Mouse (Mus musculus) heart, adult 8-10 months (tissue): ENCODE data around the gene Trim54. TPM values are rescaled to one million over a fixed set of nuclear protein-coding genes. Genes with fewer than 3 reads are reported as not detected.

Source experiments
- DNase-seq: peaks from one replicate; pipeline ENCODE4 v3.0.0; 2022; ENCODE audit warnings: low spot score
- total RNA-seq, 4 experiments: library from RNA; stranded (reverse); gene quantifications; 2 replicates each; pipeline ENCODE4 v1.2.4; 2022

Gene Trim54
- total RNA-seq, 4 experiments from 2014 or later, result 360 to 427 (median 392) TPM

DNA sequence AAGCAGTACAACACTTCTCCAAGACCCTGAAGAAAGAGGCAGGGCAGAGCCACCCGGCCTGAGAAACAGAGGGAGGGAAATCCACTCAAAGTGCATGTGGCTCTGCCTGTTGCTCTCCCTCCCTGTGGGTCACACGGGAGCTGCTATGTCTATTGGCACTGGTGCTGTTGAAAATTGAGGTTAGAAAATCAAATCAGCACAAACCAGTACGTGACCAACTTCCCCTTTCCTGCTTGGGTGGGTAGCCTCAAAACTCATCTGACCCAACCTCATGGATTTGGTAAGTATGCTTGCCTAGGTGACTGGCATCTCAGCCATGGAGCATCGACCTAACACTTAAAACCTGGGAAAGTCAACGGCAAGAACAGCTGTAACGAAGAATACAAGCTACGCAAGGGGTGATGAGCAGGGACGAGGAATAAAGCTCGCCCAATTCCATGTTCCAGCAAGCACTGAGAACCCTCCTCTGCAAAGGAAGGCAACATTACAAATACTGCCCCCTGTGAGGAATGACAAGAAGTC lies 10.6 kb upstream of the Trim54 start, which contains the start of gene Dnajc5g:
TSS of gene Dnajc5g (plus strand) at position 472 of the 522 bp plus-strand sequence.
- no peak for DNase-seq

DNA sequence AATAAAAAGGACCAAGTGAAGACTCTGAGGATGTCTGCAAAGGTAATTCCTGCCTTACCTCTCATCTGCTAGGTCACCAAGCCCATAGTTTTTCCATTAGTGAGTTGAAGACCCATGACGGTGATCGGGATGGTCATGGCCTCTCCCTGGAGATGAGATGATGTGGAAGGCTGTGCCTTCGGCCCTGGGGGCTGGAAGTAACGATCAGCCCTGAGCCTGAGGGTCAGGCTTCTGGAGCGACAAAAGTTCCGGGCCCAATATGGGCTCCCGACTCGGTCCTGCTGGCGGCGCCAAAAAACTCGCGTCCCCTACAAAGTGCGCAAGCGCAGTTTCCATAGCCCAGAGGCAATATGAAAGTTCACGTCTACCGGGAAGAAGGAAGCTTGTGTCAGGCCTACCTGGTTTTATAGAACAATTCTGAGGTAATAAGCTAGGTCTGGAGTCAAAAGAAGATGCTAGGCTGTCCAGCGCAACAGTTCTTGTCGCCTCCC lies 8.5 kb upstream of the Trim54 start, which contains the start of gene Slc30a3:
TSS of gene Slc30a3 (minus strand) at position 238 of the 491 bp plus-strand sequence.
- no peak for DNase-seq

DNA sequence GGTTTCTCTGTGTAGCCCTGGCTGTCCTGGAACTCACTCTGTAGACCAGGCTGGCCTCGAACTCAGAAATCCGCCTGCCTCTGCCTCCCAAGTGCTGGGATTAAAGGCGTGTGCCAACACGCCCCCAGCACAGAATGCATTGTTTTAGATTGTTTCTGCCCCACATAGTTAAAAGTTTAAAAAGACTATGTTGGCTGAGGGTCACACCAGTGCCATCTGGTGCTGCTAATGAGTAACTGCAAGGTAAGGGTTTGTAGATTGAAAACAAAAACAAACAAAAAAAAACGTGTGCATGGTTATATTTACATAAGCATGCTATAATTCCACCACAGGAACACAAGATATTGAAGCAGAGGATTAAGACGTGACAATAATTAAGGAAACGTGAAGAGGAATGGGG lies 5.7 kb upstream of the Trim54 start:
- no peak for DNase-seq

DNA sequence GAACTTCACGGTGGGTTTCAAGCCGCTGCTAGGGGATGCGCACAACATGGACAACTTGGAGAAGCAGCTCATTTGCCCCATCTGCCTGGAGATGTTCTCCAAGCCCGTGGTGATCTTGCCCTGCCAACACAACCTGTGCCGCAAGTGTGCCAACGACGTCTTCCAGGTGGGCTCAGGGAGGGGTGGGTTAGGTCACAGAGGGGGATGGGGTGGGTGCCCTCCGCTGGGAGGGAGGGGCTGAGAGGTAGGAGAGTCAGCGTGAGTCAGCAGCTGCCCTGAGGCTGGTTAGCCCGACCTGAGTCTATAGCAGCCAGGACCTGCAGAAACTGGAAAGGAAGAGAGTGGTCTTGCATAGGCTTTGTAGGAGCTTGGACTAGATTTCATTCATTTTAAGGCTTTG lies 400 bp downstream of the Trim54 start:
- no peak for DNase-seq

DNA sequence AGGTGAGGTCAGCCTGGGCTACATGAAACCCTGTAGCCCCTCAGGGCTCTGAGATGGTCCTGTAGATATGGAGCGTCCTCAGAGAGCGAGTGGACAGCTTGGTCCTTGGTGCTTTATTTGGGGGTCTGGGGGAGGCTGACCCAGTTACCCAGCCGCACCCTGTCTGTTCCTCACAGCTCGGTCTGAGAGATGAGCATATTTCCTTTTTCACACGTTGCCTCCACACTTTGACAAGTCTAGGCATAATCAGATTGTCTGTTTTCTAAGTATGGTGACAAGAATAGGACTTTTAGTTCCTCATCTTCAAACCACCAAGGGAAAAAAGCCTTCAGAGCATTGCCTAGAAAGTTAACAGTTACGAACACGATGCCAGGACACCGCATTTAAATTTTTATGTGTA lies 4.6 kb downstream of the Trim54 start:
- no peak for DNase-seq

DNA sequence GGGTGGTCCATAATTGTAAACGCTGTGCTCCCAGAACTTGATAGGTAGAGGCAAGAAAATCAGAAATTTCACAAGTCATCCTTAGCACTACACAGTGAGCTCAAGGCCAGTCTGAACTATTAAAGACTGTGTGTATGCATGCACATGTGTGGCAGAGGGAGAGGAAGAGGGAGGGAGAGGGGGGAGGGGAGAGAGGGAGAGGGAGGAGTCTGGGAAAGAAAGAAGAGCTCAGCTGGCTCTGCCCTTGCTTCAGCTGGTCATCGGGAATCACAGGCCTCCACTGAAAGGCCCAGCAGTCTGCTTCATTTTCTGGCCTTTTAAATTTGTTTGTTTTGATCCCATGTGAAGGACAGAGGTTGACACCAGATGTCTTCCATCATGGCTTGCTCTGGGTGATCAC lies 7.0 kb downstream of the Trim54 start:
- DNase-seq, result no peak

DNA sequence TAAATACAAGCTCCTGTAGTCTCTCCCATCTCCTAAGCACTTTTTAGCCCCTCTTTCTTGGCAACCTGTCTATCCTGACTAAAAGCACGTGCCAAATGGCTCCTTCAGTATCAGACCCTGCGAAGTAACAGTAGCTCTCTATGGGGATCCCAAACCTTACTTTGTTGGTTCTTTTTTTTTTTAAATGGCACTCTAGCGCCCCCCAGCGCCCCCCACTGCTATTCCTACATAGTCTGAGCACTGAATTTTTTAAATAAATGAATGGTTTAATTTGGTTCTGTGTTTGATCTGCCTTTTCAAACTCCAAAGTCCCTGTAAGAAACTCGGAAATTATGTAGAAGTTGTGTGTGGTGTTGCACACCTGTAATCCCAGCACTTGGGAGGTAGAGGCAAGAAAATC lies 9.5 kb downstream of the Trim54 start:
- DNase-seq, result no peak

DNA sequence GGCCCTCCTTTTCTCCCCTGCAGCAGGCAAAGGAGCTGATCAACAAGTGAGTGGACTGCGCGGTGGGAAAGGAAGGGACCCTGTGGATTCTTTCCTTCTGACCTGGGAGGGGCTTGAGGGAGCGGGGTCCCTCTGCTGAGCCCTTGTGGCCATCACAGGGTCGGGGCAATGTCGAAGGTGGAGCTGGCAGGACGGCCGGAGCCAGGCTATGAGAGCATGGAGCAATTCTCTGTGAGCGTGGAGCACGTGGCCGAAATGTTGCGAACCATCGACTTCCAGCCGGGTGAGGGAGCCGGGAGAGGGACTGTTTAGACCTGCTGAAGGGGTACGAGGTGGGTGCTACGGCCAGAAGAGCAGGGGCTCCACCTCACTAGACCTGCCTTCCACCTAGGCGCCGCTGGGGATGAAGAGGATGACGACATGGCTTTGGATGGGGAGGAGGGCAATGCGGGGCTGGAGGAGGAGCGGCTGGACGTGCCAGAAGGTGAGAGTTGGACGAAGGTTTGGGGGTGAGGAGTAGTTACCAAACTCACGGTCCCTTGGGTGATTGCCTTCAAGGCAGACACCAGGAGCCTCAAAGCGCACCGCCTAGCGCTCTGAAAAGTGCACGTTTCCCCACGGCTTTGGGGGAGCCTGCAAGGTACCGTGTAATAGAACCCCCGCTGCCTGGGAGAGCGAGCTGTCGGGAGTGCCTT lies 20.4 kb downstream of the Trim54 start:
- DNase-seq, result no peak

DNA sequence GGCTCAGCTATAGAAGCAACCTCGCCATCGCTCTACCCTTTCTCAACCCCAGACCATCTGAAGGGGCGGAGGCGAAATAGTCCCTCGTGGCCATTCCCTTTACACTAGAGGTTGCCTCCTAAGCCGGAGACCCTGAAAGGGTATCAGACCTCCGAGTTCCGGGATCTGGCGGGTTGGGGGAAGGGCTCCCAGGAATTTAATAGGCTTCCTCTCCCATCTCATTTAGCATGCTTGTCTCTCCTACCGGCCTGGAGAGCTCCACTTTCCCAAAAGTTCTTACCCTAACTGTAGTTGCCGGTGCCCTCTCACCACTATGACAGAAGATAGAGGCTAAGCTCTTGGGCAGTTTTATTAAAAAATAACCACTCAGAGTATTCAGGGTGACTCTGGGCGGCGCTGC lies 21.1 kb downstream of the Trim54 start:
- no peak for DNase-seq

DNA sequence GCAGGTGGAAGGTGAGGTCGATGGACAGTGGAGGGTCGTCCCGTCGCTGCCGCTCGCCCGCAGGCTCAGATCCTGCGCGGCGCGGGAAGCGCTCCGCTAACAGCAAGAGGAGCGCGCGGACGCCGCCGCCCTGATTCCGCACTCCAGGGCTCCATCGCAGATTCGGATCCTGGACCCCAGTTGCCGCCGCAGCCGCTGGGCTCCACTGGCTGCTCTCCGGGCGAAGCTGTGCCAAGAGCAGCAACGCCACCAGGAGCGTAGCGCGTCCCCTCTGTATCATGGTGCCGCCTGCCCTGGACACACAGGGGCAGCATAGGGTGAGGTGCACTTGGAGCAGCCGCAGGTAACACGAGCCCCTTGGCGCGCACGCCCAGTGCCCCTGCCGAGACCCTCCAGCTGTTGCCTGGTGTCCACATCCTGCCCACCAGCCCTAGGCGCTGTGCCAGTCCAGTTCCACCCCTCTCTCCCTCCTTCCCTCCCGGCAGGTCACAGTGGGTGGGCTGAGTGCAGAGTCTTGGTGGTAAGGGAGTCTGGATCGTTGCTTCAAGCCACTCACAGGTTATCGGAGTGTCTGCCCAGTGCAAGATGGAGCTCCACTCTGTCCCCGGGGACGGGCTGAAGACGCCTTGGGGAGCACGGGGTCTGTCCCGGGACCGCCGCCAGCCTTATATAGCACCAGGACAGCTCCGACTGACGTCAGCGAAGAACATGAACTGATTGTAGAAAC lies 21.9 kb downstream of the Trim54 start, which contains the start of gene Ucn:
TSS of gene Ucn (minus strand) at position 589 of the 727 bp plus-strand sequence.
- no peak for DNase-seq

DNA sequence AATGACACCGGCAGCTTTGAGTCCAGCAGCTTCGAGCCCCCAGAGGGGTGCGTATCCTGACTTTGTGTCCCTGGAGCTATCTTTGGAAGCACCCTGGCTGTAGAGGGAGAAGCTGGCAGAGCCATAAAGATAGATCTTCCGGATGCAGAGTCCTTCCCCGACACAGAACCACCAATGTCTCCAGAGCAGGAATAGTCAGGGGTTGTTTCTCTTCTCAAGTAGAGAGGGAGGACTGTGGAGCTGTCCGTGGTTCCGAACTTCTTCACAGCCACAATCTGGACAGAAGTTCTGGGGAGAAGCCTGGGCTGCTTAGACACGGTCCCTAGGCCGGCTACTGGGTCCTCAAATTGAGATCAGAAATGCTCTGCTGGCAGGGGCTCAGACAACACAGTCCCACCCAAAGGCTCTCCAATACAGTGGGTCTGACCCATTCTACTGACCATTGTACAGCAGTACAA lies 22.5 kb downstream of the Trim54 start:
- no peak for DNase-seq

DNA sequence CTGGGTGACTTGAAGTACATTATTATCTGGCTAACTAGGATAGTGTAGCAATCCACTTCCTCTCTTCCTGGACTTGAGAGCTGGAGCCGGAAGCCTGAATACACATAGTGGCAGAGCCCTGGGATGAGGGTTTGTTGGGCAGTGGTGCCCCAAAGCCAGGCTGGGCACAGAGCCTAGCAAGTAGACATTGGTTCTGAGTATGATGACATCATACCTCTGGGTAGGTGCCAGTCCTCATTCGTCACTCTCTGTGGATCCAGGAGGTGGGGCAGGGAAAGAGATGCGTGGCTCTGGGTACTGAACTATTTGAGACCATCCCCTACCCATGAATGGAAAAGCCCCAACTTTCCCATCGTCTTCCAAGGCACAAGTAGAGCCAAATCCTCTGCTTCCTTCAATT lies 33.3 kb downstream of the Trim54 start:
- no peak for DNase-seq

DNA sequence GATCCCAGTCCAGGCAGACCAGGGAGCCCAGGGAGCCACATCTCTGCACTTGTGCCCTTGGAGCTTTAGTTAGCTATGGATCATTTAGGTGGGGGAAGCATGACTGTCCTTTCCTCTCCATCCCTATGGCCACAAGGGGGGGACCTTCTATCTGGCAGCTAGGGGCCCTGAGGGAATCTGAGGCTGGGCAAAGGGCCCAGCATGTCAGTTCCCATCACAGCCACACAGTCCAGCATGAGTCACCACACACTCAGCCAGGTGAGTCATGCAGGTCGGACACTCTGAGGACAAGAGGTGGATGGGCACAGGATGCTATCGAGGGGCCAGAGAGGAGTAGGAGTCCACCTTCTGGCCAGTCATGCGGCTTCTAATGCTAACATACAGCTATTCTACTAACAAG lies 35.2 kb downstream of the Trim54 start:
- peak; percentile 45 for DNase-seq

DNA sequence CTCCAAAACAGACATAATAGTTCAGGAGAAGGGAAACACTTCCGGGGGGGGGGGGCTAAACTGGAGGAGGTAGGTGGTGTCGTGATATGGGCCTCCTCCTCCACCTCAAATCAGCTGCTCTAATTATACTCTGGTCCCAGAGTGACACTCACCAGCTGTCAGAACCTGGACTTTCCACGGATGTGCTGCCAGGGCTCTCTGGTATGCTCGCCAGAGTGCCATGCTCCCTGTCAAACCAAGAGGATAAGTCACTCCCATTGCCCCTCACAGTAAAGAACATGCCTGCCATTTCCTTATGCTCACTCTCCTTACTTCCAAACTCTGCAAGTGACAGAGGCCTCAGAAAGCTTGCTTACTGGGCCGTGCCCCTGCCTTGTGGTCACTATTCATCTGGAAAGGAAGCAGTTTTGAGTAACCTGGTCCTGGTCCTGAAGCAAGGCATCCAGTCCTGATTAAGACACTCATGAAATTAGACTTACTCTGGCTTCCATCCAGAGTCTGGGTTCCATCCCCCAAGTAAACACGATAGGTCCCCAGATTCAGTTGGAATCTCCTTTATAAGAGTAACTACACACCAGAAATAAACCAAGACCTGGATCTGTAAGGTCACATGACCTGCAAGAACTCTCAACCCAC lies 37.1 kb downstream of the Trim54 start:
- peak; percentile 36 for DNase-seq

DNA sequence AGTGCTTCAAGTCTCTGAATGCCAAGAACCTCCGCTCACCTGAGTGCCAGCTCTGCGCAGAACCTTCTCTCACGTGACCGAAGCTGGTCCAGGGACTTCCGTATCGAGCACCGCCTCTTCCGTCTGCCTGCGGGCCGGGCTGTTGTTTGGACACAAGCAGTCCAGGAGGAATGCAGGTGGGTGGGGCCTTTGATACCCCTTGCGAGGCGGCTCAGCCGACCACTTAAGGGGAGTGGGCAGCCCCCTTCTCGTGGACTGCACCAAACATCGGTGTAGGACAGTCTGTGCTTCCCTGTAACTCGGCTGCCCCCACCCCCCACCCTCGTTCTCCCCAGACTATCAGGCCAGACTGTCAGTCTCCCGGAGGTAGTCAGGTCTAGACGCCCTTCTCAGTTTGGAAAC lies 37.6 kb downstream of the Trim54 start, which contains the start of gene Mpv17:
TSS of gene Mpv17 (minus strand) at position 100 of the 402 bp plus-strand sequence.
- DNase-seq, result peak; percentile 86

DNA sequence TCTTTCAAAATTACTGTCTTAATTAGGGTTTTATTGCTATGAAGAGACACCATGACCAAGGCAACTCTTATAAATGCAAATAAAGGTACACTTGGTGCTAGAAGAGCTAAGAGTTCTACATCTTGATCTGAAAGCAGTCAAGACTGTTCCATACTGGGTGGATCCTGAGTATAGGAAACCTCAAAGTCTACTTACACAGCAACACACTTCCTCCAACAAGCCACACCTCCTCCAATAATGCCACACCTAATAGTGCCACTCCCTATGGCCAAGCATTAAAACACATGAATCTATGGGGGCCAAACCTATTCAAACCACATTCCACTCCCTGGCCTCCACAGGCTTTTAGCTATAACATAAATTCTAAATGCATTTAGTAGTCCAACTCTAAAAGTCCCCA lies 46.0 kb downstream of the Trim54 start:
- no peak for DNase-seq

DNA sequence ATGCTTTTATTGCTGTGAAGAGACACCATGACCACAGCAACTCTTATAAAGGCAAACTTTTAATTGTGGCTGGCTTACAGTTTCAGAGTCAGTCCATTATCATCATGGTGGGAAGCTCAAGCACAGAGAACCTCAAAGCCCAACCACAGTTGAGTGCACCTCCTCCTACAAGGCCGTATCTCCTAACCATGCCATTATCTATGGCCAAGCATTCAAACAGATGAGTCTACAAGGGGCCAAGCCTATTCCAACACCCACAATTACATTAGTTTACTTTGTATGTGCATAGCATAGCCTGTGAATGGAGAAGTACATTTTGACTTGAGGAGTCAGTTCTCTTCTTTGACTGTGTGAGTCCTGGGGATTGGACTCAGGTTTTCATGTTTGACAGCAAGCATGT lies 48.4 kb downstream of the Trim54 start:
- DNase-seq, result no peak

DNA sequence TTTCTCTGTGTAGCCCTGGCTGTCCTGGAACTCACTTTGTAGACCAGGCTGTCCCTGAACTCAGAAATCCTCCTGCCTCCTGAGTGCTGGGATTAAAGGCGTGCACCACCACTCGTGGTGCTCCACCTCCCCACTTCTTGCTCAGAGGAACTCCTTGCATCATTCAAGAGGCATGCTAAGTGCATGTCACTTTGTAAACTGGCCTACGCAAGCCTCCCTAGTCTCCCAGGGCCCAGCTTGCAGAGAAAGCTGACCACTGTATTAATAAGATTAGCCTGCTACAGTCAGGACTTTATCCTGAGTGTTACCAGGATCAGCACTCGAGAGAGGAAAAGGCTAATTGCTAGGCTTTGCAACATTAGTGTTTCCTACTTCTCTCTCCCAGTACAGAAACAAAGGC lies 52.1 kb downstream of the Trim54 start:
- DNase-seq, result no peak

DNA sequence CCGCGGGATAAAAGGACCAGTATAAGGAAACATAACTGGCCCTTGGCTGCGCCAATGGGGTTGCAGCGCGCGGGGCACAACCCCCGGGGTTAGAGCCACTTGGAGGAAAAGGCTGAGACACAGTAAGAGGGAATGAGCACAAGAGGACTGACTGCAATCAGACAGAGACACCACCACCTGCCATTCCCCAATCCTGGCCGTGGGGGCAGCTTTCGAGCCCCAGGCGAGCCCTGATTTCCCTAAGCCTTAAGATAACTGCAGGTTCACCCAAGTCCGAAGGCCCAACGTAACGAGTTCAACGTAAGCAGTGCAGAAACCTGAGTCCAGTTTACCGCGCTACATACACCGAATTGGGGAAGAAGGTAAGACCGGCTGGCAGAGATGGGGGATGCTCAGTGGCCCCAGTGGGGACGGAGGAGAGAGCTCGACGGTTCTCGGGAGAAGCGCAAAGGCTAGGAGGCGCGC lies 62.8 kb downstream of the Trim54 start:
- no peak for DNase-seq

DNA sequence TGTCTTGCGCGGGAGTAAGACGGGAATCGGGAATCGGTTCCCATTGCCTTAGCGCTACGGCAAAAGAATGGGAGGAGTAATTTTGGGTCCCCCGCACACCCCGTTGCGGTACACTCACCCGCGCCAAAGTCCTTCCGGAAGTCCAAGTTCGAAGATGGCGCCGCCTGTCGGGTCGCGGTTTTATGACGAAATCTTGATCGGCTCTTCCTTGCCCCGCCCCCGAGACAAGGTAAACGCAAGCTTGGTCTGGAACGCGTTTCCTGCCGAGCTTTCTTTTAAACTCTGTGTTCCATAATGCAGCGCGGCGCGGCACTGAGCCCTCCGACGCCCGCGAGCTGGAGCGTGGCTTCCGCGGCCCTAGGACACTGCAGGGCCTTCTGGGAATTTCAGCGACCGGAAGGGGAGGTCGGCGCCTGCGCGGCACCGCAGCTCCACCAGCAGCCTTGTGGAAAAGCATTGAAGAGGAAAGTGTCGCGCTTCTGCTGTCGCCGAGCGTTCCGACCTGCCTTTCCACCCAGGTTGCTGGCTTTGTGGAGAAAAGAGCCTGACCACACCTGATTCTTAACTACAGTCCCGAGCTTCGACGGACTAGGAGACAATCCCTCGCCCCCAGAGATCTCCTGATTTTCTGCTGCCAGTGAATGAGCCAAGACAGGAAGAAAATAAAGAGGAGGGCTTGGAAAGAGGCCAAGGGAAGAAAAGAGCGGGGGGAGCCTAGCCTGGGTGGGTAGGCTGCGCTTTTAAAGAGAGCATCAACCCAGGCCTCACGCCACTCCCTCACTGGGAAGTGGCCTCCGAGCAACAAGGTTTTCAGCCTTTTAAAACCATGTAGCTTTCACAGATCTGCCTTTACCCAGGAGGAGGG lies 63.5 kb downstream of the Trim54 start, which contains the start of the genes Gm29609 and Gtf3c2:
TSS of gene Gm29609 (minus strand) at position 146 of the 865 bp plus-strand sequence.
TSS of gene Gtf3c2 (minus strand) at position 379 of the 865 bp plus-strand sequence.
- peak; percentile 93 for DNase-seq
